Mouse (Mus musculus) limb, embryonic 12.5 days (tissue): Measurements from ENCODE around the gene Tyw1. TPM values are rescaled to one million over a fixed set of nuclear protein-coding genes. Genes with fewer than 3 reads are reported as not detected.

ENCODE experiments used
- ATAC-seq: fragments of 200-750 bp; cut with Nextera tagmentation; 2 replicates; pipeline ENCODE4 v1.8.0; 2017; ENCODE audit warnings: low read depth, moderate TSS enrichment; ENCODE audit not compliant: insufficient number of reproducible peaks, insufficient read depth, low FRiP score, low TSS enrichment
- H3K27ac ChIP-seq: fragments of 300-500 bp; sonication (generic); 2 replicates; pipeline ENCODE4 v1.5.1; 2016; ENCODE audit warnings: mild to moderate bottlenecking, moderate library complexity
- H3K27me3 ChIP-seq: fragments of 300-500 bp; sonication (generic); 2 replicates; pipeline ENCODE4 v1.6.1; 2016; ENCODE audit warnings: mild to moderate bottlenecking, moderate library complexity
- H3K36me3 ChIP-seq: fragments of 300-500 bp; sonication (generic); 2 replicates; pipeline ENCODE4 v1.6.1; 2016; ENCODE audit warnings: mild to moderate bottlenecking, moderate library complexity
- H3K4me1 ChIP-seq: fragments of 300-500 bp; sonication (generic); replicated peaks from 2 replicates; pipeline ENCODE4 v1.6.1; 2016
- H3K4me2 ChIP-seq: fragments of 300-500 bp; sonication (generic); 2 replicates; pipeline ENCODE4 v1.6.1; 2016; ENCODE audit warnings: mild to moderate bottlenecking, moderate library complexity
- H3K4me3 ChIP-seq: fragments of 300-500 bp; sonication (generic); replicated peaks from 2 replicates; pipeline ENCODE4 v1.5.1; 2016; ENCODE audit warnings: mild to moderate bottlenecking
- H3K9ac ChIP-seq: fragments of 300-500 bp; sonication (generic); replicated peaks from 2 replicates; pipeline ENCODE4 v1.6.1; 2016; ENCODE audit warnings: mild to moderate bottlenecking, moderate library complexity
- H3K9me3 ChIP-seq: fragments of 300-500 bp; sonication (generic); 2 replicates; pipeline ENCODE4 v1.6.1; 2016; ENCODE audit warnings: mild to moderate bottlenecking, moderate library complexity
- WGBS: fragments of 180-500 bp; shearing (Covaris S2); methylation state at CpG from one replicate; pipeline ENCODE4 v1.1.7; 2016; 5-methylcytosine and 5-hydroxymethylcytosine counted together
- polyA plus RNA-seq: library from polyadenylated mRNA; unstranded; fragments of >200 nt; fragmentation: Nextera tagmentation; extraction: Ambion mirVana; gene quantifications from 2 replicates; pipeline ENCODE4 v1.2.1, GENCODE M21; 2016

Tyw1 gene
- polyA plus RNA-seq, 1 experiment from 2014 or later: 31.5 TPM

- no peak for ATAC-seq
- no peak overlapping the region for H3K4me3 ChIP-seq
- no peak overlapping the region for H3K4me2 ChIP-seq
- H3K9ac ChIP-seq: no peak overlapping the region
- H3K27me3 ChIP-seq: no peaks in the 10 kb centered on the region
- no peaks in the 10 kb centered on the region for H3K4me1 ChIP-seq
- H3K27ac ChIP-seq: no peak overlapping the region
- peaks cover 74% of the 10 kb centered on the region for H3K36me3 ChIP-seq
- WGBS: 83% methylated on average over 5 of the region's 5 CpGs
- no peaks in the 10 kb centered on the region for H3K9me3 ChIP-seq
These were observed 38.5 kb downstream of the Tyw1 start for GRCm38 (mm10) chr5:130293941-130294340.

GRCm38 (mm10) chr5:130294598-130294997 lies 39.2 kb downstream of the Tyw1 start:
- no peak overlapping the region for H3K9ac ChIP-seq
- peaks cover 73% of the 10 kb centered on the region for H3K36me3 ChIP-seq
- ATAC-seq: no peak

GRCm38 (mm10) chr5:130296071-130296470 lies 40.7 kb downstream of the Tyw1 start:
- Histone ChIP-seq H3K9me3 (no peaks in the 10 kb centered on the region), H3K4me1 (no peaks in the 10 kb centered on the region), H3K9ac (no peak overlapping the region), H3K27ac (no peak overlapping the region), H3K4me3 (no peak overlapping the region), H3K36me3 (peaks cover 75% of the 10 kb centered on the region), H3K27me3 (no peaks in the 10 kb centered on the region), H3K4me2 (no peak overlapping the region)
- WGBS: 81% methylated on average over 4 of the region's 5 CpGs
- ATAC-seq: no peak

More at GRCm38 (mm10) chr5:130294598-130294997, 39.2 kb downstream of the Tyw1 start:
- Histone ChIP-seq H3K4me1 (no peaks in the 10 kb centered on the region), H3K27me3 (no peaks in the 10 kb centered on the region), H3K4me2 (no peak overlapping the region), H3K4me3 (no peak overlapping the region), H3K27ac (no peak overlapping the region), H3K9me3 (no peaks in the 10 kb centered on the region)
- 93% methylated on average over 6 of the region's 6 CpGs for WGBS

- Histone ChIP-seq H3K36me3 (peaks cover 72% of the 10 kb centered on the region), H3K4me1 (no peaks in the 10 kb centered on the region)
- ATAC-seq: no peak
These were observed 43.5 kb downstream of the Tyw1 start for GRCm38 (mm10) chr5:130298831-130299460.

GRCm38 (mm10) chr5:130299526-130299925 lies 44.1 kb downstream of the Tyw1 start:
- WGBS: 90% methylated on average over 8 of the region's 8 CpGs
- H3K4me2 ChIP-seq: no peak overlapping the region
- no peaks in the 10 kb centered on the region for H3K27me3 ChIP-seq
- no peak for ATAC-seq
- no peaks in the 10 kb centered on the region for H3K4me1 ChIP-seq
- H3K9ac ChIP-seq: no peak overlapping the region
- H3K9me3 ChIP-seq: no peaks in the 10 kb centered on the region
- no peak overlapping the region for H3K27ac ChIP-seq
- H3K36me3 ChIP-seq: peaks cover 76% of the 10 kb centered on the region
- H3K4me3 ChIP-seq: no peak overlapping the region

More at GRCm38 (mm10) chr5:130298831-130299460, 43.5 kb downstream of the Tyw1 start:
- H3K27me3 ChIP-seq: no peaks in the 10 kb centered on the region
- no peak overlapping the region for H3K4me3 ChIP-seq
- H3K9ac ChIP-seq: no peak overlapping the region
- 93% methylated on average over 9 of the region's 9 CpGs for whole genome bisulfite sequencing
- no peak overlapping the region for H3K27ac ChIP-seq
- H3K9me3 ChIP-seq: no peaks in the 10 kb centered on the region
- H3K4me2 ChIP-seq: no peak overlapping the region

GRCm38 (mm10) chr5:130303611-130304010 lies 48.2 kb downstream of the Tyw1 start:
- Histone ChIP-seq H3K27me3 (no peaks in the 10 kb centered on the region), H3K9ac (no peak overlapping the region), H3K4me3 (no peak overlapping the region), H3K9me3 (0 out of 2 replicates have a peak, but pooled peaks cover 3% of the 10 kb centered on the region), H3K27ac (no peak overlapping the region), H3K4me1 (no peaks in the 10 kb centered on the region), H3K36me3 (peaks cover 71% of the 10 kb centered on the region), H3K4me2 (no peak overlapping the region)
- WGBS: 93% methylated on average over 6 of the region's 6 CpGs
- ATAC-seq: no peak

GRCm38 (mm10) chr5:130307921-130308320 lies 52.5 kb downstream of the Tyw1 start:
- Histone ChIP-seq H3K4me1 (no peaks in the 10 kb centered on the region), H3K27me3 (no peaks in the 10 kb centered on the region), H3K36me3 (peaks cover 51% of the 10 kb centered on the region), H3K9me3 (0 out of 2 replicates have a peak, but pooled peaks cover 7% of the 10 kb centered on the region), H3K9ac (no peak overlapping the region), H3K4me2 (no peak overlapping the region), H3K4me3 (no peak overlapping the region), H3K27ac (0 out of 2 replicates have a peak overlapping the region, but pooled peaks have one; percentile 35)
- WGBS: 61% methylated on average over 7 of the region's 7 CpGs
- no peak for ATAC-seq

- no peak overlapping the region for H3K4me2 ChIP-seq
- no peaks in the 10 kb centered on the region for H3K4me1 ChIP-seq
- no peaks in the 10 kb centered on the region for H3K27me3 ChIP-seq
- 0 out of 2 replicates have a peak, but pooled peaks cover 7% of the 10 kb centered on the region for H3K9me3 ChIP-seq
- H3K27ac ChIP-seq: no peak overlapping the region
- ATAC-seq: no peak
- 93% methylated on average over 4 of the region's 4 CpGs for WGBS
- H3K9ac ChIP-seq: no peak overlapping the region
- H3K36me3 ChIP-seq: peaks cover 33% of the 10 kb centered on the region
- H3K4me3 ChIP-seq: no peak overlapping the region
These were observed 54.7 kb downstream of the Tyw1 start for GRCm38 (mm10) chr5:130310077-130310476.

- H3K4me2 ChIP-seq: no peak overlapping the region
- peaks cover 32% of the 10 kb centered on the region for H3K36me3 ChIP-seq
- ATAC-seq: no peak
- H3K9me3 ChIP-seq: 0 out of 2 replicates have a peak, but pooled peaks cover 6% of the 10 kb centered on the region
- no peaks in the 10 kb centered on the region for H3K4me1 ChIP-seq
- no peak overlapping the region for H3K27ac ChIP-seq
- WGBS: 73% methylated on average over 7 of the region's 7 CpGs
- no peaks in the 10 kb centered on the region for H3K27me3 ChIP-seq
- H3K4me3 ChIP-seq: no peak overlapping the region
- no peak overlapping the region for H3K9ac ChIP-seq
These were observed 55.4 kb downstream of the Tyw1 start for GRCm38 (mm10) chr5:130310827-130311226.

- Histone ChIP-seq H3K27ac (no peak overlapping the region), H3K9ac (no peak overlapping the region), H3K4me1 (no peaks in the 10 kb centered on the region), H3K4me2 (no peak overlapping the region), H3K9me3 (0 out of 2 replicates have a peak, but pooled peaks cover 4% of the 10 kb centered on the region), H3K36me3 (peaks cover 46% of the 10 kb centered on the region), H3K4me3 (no peak overlapping the region), H3K27me3 (no peaks in the 10 kb centered on the region)
- WGBS: 56% methylated on average over 3 of the region's 3 CpGs
- no peak for ATAC-seq
These were observed 58.1 kb downstream of the Tyw1 start for GRCm38 (mm10) chr5:130313488-130313887.

- Histone ChIP-seq H3K9me3 (0 out of 2 replicates have a peak, but pooled peaks cover 4% of the 10 kb centered on the region), H3K36me3 (peaks cover 49% of the 10 kb centered on the region)
These were observed 59.5 kb downstream of the Tyw1 start for GRCm38 (mm10) chr5:130314926-130315325.

GRCm38 (mm10) chr5:130316321-130316720 lies 60.9 kb downstream of the Tyw1 start:
- WGBS: 90% methylated on average over 9 of the region's 9 CpGs
- Histone ChIP-seq H3K9me3 (no peaks in the 10 kb centered on the region), H3K36me3 (peaks cover 37% of the 10 kb centered on the region), H3K4me1 (peaks cover 10% of the 10 kb centered on the region), H3K9ac (no peak overlapping the region), H3K27me3 (no peaks in the 10 kb centered on the region), H3K4me3 (no peak overlapping the region), H3K27ac (no peak overlapping the region), H3K4me2 (no peak overlapping the region)
- ATAC-seq: no peak

More at GRCm38 (mm10) chr5:130314926-130315325, 59.5 kb downstream of the Tyw1 start:
- H3K4me3 ChIP-seq: no peak overlapping the region
- ATAC-seq: no peak
- no peaks in the 10 kb centered on the region for H3K4me1 ChIP-seq
- no peak overlapping the region for H3K9ac ChIP-seq
- 95% methylated on average over 3 of the region's 3 CpGs for WGBS
- H3K27me3 ChIP-seq: no peaks in the 10 kb centered on the region
- H3K4me2 ChIP-seq: no peak overlapping the region
- H3K27ac ChIP-seq: no peak overlapping the region
